Mouse (Mus musculus) cerebellum, postnatal 10 days (tissue): ENCODE measurements around the gene Dhx15.
"Not testable (repeated sequence)": the region's sequence is repeated elsewhere in the genome, so short reads cannot be mapped to it uniquely, and the experiment has no call there.

ENCODE experiments used
- DNase-seq, 2 experiments: peaks; one replicate each; pipeline ENCODE4 v3.0.0; 2021; ENCODE audit warnings: mixed read lengths in 2 of 2

Dhx15 gene

DNA sequence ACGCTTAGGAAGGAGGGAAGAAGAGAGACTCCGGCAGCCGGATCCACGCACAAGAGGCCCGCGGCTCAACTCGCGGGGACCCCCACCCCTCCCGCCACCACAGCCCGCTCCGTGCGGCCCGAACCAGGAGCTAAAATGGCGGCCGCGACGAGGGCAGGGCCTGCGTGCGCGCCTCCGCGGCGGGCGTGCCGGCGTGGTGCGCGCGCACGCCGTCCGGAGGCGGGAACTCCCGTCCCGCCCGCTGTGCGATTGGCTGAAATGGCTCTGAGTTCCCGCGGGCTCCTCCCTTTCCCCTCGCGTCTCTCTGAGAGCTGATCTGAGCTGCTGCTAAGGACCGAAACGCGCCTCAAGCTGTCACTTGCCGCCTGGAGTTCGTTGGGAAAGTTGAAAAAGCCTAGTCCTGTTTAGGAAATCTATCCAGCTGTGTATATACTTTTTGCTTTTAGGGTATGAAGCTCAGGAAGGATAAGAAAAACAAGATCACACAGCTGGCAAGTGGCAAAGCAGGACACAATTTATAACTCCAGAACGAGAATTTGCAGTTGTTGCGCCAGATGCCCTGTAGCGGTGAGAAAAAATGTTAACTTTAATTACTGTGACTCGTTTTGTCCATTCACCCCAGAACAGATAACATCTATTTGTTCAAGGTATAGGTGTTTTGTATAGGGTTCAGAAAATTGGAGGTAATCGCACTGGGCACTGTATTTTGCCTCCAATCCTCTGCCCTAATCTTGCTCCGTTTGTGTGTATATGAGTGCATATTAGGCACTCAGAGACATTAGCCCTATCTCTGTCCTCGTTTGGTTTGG, at the start of gene Dhx15:
Dhx15 (minus strand) TSS at position 144 of the 809 bp plus-strand sequence.
- peak; percentile 97 to 98 for DNase-seq

DNA sequence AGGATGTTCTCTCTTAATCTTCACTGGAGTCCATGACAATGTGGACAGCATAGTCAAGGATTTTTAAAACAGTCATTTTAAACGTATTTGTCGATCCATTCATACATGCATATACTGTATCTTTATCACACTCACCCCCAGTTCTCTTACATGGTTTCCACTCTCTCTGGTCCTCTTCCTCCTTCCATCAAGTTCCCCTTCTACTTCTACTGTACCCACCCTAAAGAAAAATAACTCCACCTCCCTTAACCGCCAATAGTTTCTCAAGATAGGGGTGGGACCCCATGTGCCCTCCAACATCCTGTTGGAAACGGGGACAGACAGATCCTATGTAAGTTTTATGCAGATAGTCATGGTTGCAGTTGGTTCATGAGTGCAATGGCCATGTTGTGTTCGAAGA, 48.6 kb upstream of the Dhx15 start:
- DNase-seq: no peak

GRCm38 (mm10) chr5:52237956-52238735, 47.8 kb upstream of the Dhx15 start:
- DNase-seq: no peak

DNA sequence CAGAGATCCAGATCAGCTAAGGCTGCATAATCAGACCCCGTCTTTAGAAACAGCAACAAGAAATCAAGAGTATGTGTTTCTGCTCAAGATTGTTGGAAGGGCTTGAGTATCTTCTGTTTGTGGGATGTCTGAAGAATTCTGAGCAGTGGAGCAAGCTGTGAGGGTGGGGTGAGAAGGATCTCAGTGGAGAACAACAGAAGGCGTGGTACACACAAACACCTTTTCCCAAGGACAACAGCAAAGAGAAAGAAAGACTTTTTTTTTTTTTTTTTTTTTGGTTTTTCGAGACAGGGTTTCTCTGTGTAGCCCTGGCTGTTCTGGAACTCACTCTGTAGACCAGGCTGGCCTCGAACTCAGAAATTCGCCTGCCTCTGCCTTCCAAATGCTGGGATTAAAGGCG, 46.3 kb upstream of the Dhx15 start:
- DNase-seq: not testable (repeated sequence)

DNA sequence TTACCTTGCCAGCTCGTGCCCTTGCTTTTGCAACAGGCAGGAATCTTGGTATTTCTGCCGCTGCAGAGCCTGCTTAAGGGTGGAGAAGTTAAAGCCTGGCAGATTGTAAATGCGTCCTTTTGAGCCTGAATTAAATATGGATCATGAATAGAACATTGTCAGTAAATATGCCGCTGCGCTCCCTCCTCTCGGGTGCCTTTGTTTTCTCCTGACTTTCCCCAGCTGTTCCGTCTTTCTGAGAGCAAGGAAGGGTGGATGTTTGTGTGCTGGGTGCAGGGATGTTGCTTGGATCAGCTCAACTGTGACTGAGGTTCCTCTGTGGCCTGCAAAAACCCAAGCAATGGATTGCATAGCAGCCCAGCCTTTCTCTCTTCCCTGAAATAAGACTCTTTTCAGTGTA, 44.3 kb upstream of the Dhx15 start:
- DNase-seq: no peak

DNA sequence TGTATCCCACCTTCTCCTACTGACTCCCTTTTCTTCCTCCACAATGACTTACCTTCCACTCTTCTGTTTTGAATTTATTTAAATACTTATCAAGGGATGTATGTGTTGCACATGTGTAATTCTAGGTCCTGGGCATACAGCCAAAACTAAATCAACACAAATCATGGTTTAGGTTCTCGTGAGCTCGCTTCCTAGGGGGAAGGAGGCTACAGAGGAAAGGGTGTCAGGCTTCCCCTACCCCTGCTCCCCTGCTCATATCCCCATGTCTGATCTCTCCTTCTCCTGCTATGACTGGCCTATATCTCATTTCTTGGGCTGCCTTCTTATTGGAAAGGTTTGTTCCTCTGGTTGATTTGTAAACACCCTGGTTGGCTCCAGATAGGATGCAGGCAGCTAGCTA, 43.6 kb upstream of the Dhx15 start:
- no peak for DNase-seq

DNA sequence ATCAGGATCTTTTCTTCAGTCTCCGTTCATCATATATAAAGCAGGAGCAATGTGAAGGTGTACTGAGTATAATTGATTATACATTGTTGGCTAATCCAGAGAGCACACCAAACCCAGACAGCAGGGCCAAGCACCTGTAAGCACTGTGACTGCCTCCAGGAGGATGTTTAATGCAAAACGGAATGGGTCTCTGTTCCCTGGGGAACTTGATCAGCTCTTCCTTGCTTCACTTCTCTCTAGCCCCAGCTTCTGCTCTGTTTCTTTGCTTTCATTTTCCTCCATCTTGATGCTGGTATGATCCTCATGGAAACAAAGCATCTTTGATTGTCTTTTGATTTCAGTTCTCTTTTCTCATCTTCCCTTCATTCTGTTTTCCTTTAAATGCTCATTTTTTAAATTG, 42.3 kb upstream of the Dhx15 start:
- no peak for DNase-seq

DNA sequence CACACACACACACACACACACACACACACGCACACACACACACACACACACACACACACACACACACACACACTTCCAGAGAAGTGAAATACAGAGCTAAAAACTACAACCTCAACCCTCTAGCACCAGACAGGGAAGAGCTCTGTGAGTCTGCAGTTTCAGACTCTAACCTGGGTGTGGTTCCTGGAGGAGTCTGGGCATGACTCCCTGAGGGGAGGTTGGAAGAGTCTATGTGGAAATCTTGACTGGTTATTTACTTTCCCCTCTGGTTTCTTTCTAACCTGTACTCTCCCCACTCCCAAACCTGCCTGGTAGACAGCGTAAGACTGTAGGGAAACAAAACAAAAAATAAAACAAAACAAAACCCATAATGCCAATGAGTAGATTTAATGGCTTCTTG, 41.9 kb upstream of the Dhx15 start:
- no peak for DNase-seq

DNA sequence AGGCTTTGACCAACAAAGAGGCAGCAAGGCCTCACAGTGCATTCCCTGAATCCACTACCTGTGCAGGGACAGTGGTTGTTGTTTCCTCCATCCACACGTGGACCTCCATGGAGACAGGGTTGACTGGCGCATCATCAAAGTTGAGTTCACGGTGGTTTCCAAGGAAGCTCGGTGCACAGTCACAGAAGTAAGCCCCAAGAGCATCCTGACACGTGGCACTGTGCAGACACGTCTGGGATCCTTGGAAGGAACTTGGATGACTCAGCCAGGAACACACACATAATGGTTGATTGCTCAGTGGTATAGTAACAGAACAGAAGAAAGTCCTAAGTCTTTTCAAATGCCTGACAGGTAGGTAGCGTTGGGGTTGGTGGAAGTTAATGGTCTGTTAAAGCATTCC, 40.2 kb upstream of the Dhx15 start:
- DNase-seq: no peak

DNA sequence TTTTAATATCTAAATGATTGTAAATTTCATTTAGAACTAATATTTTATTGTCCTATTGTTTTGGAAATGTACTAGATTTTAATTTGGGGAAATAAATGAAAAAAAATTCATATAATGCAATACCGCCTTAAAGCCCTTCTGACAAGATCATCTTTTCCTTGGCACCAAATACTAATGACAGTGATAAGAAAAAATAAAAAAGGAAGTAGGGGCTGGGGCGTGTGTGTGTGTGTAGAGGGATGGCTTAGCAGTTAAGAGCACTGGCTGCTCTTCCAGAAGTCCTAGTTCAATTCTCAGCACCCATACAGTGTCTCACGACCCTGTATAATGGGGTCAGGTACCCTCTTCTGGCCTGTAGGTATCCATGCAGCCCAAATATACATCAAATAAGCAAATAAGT, 36.4 kb upstream of the Dhx15 start:
- no peak for DNase-seq

DNA sequence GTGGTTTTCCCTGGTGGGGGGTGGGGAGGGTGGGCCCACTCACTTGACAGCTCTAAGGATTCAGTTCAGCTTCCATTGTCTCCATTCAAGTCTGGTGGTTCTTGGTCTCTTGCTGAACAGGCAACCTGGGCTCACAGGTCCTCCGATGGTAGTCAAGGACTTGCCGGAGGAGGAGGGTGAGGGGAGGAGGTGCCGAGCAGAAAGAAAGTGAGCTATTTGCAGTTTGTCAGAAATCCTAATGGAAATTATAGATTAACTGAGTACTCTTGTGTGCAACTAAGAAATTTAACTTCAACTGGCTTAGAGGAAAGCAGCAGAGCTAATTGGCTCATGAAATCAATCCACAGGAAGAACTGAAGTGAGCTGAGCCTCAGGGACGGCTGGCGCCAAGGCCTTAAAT, 31.3 kb upstream of the Dhx15 start:
- DNase-seq: no peak

DNA sequence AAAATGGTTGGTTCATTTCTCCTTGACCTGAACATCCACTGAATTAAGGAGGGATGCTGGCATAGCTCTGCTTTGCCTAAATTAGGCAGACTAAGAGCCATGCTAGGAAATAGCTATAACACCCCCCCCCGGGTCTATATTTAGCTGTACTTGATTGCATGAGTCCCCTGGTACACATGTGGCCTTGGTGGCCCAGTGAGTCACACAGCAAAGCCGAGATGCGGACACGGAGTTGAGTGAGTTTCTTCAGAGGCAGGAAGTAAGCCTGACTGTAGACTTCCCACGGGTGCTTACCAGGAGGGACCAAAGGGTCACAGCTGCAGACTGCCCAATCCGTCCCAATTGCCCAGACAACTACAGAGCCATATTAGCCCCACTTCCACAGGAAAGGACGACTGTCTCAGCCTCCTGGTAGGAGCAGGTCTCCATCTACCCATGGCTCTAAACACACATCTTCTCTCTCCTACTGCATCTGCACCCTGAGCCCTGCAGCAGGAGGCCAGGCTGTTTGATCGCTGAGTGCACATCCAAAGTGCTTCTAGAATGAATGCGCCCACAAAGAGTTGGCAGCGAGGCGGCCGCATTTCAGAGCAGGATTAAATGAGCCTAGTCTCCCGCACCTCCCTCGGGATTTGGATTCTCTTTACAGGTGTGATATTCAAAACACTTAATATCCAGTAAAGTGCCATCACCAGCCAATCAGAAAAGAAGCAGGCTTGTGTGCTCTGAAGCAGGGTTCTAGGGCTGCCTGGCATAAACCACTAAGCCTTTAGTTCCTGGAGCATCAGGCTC, 29.9 kb upstream of the Dhx15 start:
- DNase-seq: no peak

- DNase-seq: no peak
Observed at GRCm38 (mm10) chr5:52218238-52218637, 27.9 kb upstream of the Dhx15 start.

DNA sequence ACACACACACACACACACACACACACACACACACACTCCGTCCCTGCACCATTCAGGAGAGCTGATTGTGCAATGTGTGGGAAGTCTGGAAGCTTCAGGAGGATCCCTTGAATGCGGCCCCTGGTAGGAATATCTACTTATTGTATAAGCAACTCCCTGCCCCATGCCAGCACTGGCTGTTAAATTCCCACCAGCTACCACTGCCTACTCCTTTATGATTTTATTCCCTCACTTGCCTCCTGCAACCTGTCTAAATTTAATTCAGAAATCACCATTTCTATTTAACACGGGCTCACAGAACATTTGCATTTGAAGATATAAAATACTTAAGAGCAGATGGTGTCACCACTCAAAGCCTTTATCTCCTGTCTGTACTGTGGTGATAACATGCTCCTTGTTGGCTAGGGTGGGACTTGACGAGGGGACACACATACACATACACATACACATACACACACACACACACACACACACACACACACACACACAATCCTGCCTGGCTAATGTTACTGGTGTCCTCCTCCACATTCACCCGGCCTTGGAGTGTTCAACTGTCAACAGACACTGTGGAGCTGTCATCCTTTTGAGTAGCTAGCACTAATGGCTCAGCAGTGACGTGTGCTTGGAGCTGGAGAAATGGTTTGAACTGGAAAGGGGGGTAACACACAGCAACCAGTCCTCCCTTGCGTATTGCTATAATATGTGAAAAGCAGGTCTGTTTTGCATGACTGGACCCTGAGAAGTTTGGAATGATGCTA, 23.0 kb upstream of the Dhx15 start:
- DNase-seq: no peak

DNA sequence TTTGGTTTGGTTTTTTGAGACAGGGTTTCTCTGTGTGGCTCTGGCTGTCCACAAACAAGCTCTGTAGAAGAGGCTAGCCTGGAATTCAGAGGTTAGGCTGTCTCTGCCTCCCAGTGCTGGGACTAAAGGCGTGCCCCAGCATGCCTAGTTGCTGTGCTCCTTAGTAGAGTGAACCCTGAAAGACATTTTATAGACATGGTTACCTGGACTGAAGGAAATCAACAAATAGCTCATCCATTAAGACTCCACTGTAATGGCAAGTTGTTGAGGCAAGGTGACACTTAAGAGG, 810 bp upstream of the Dhx15 start:
- DNase-seq: no peak

GRCm38 (mm10) chr5:52189664-52190365, 499 bp downstream of the Dhx15 start:
- peak; percentile 72 to 73 for DNase-seq

- peak; percentile 7 to 11 for DNase-seq
Observed at GRCm38 (mm10) chr5:52188206-52188605, 2.1 kb downstream of the Dhx15 start.

DNA sequence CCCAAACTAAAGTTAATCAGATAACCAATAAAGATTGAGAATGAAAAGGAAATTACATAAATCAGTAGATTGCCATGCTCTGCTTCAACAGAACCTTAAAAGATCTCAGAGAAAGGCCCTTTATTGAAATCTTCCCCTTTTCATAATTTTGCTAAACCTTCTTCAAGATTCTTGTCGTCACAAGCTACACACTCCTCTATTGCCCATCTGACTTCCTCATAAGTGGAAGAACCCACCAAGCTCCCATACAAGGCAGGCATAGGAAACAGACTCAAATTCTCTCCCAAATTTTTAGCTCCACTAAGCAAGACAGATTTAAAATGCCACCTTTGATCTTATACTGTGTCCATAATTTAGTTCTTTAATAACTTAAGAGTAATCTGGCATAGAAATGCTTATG, 13.0 kb downstream of the Dhx15 start:
- DNase-seq: no peak

GRCm38 (mm10) chr5:52168468-52168867, 21.8 kb downstream of the Dhx15 start:
- DNase-seq: no peak

DNA sequence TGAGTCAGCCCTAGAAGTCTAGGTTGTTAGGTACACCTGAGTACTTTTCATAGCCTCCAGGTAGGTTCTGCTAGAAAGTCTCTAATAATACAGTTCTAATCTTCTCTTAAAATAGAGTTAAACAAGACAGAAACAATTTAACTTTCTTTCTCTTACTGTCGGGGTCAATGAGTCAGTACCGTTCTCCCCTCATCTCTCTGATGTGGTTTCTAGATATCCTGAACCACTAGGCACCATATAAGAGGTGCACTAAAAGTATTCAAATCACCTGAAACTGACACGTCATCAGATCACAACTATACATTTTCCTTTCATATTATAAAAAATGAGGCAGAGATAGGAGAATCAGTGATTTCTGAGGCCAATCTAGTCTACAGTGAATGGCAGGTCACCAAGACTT, 41.2 kb downstream of the Dhx15 start:
- DNase-seq: no peak

GRCm38 (mm10) chr5:52147141-52147540, 43.2 kb downstream of the Dhx15 start:
- no peak for DNase-seq

DNA sequence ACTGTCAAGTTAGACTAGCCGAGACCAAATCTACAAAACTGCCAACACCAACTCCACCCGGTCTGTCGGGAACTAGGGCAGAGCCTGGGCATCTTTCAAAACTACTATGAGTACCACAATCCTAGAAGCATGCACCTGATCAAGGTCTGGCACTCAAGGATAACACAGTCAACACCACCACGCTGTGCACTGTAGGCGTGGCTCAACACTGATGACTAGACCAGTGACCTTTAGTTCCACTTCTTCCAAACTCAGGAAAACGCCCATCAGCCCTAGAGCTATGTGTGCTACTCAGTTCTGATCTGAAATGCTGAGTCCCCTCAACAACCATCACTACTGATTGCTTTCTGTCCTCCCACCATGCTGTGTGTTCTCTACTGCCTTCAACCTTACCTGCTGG, 44.6 kb downstream of the Dhx15 start:
- DNase-seq: no peak
